Mouse (Mus musculus) embryonic facial prominence, embryonic 11.5 days (tissue): ENCODE data around the gene Ifit1bl1. TPM values are rescaled to one million over a fixed set of nuclear protein-coding genes. Genes with fewer than 3 reads are reported as not detected.

Experiments
- ATAC-seq: fragments of 200-750 bp; cut with Nextera tagmentation; replicated peaks from 2 replicates; pipeline ENCODE4 v1.8.0; 2017; ENCODE audit warnings: low read depth; ENCODE audit not compliant: insufficient number of reproducible peaks, low FRiP score, low TSS enrichment
- DNase-seq: peaks from one replicate; pipeline ENCODE4 v3.0.0-alpha.2; 2015; ENCODE audit warnings: low spot score
- H3K27ac ChIP-seq: fragments of 300-500 bp; sonication (generic); replicated peaks from 2 replicates; pipeline ENCODE4 v1.5.1; 2014; ENCODE audit warnings: mild to moderate bottlenecking, low read depth, low read length, control low read depth
- H3K27me3 ChIP-seq: fragments of 300-500 bp; sonication (generic); 2 replicates; pipeline ENCODE4 v1.6.1; 2014; ENCODE audit warnings: mild to moderate bottlenecking, low read length, moderate library complexity, mixed read lengths; ENCODE audit not compliant: control insufficient read depth, insufficient read depth
- H3K36me3 ChIP-seq: fragments of 300-500 bp; sonication (generic); replicated peaks from 2 replicates; pipeline ENCODE4 v1.6.1; 2014; ENCODE audit warnings: low read depth, mild to moderate bottlenecking, low read length, moderate library complexity, mixed read lengths; ENCODE audit not compliant: control insufficient read depth, insufficient read depth
- H3K4me1 ChIP-seq: fragments of 300-500 bp; sonication (generic); 2 replicates; pipeline ENCODE4 v1.6.1; 2014; ENCODE audit warnings: low read length, mixed read lengths; ENCODE audit not compliant: control insufficient read depth, insufficient read depth
- H3K4me2 ChIP-seq: fragments of 300-500 bp; sonication (generic); 2 replicates; pipeline ENCODE4 v1.6.1; 2014; ENCODE audit warnings: low read depth, mild to moderate bottlenecking, control low read depth, low read length, moderate library complexity
- H3K4me3 ChIP-seq: fragments of 300-500 bp; sonication (generic); 2 replicates; pipeline ENCODE4 v1.5.1; 2014; ENCODE audit warnings: low read depth, low read length, control low read depth
- H3K9ac ChIP-seq: fragments of 300-500 bp; sonication (generic); replicated peaks from 2 replicates; pipeline ENCODE4 v1.6.1; 2014; ENCODE audit warnings: mild to moderate bottlenecking, control low read depth, low read length
- H3K9me3 ChIP-seq: fragments of 300-500 bp; sonication (generic); replicated peaks from 2 replicates; pipeline ENCODE4 v1.6.1; 2016; ENCODE audit warnings: mild to moderate bottlenecking, low read length, inconsistent platforms, mixed read lengths; ENCODE audit not compliant: control insufficient read depth
- WGBS: fragments of 180-500 bp; shearing (Covaris S2); extraction: QIAGEN DNeasy Blood & Tissue Kit; methylation state at CpG from one replicate; pipeline ENCODE4 v1.1.7; 2014; 5-methylcytosine and 5-hydroxymethylcytosine counted together
- polyA plus RNA-seq: library from polyadenylated mRNA; unstranded; fragments of >200 nt; fragmentation: Nextera tagmentation; extraction: Ambion mirVana; gene quantifications from 2 replicates; pipeline ENCODE4 v1.2.1, GENCODE M21; 2014

Ifit1bl1 gene
- polyA plus RNA-seq, 1 experiment from 2014 or later, result not detected

DNA sequence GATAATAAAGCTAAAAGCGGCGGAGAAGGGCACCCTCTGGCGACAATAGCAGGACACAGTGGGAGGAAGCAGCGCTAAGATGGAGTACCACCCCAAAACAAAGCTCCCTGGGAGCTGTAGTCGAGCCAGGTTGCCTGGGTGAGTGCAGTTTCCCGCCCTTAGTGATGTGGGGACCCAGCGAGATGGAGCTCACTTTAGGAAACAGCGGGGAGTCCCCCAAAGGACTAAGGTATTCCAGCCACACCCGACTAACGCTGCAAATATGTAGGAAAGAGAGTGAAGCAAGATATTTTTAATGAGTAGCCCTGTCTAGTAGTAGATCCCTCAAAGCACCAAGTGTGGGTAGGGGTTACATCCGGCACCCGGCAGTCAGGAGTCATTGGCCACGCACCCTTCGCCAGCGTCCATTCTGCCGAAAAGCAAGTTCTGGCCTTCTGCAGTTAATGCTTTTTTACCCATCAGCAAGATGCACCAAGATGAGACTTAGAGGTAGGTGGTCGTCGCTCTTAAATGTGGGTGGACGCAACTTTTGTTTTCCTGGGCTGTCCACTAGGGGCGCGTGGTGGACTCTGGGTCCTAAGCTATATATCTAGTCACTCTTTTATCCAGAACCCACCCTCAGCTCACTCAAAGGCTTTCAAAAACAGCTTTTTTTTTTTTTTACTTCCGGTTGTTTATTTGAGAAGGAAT is 51.1 kb downstream of the Ifit1bl1 start, which contains the start of gene Ifit2:
Gene Ifit2, plus strand, starts transcription at position 161 of the 690 bp plus-strand sequence.
- Histone ChIP-seq H3K4me3 (peak within 1 kb of the TSS; percentile 50), H3K27ac (no peak within 1 kb of the TSS), H3K9ac (peak within 1 kb of the TSS; percentile 49), H3K36me3 (no peaks in the 10 kb centered on the region), H3K27me3 (no peaks in the 10 kb centered on the region), H3K4me1 (no peaks in the 10 kb centered on the region; the same call in 1 of the 2 replicates), H3K4me2 (peak within 1 kb of the TSS; percentile 51), H3K9me3 (no peaks in the 10 kb centered on the region)
- DNase-seq, result peak; percentile 85
- WGBS, result under 1% methylated on average over 22 of the region's 22 CpGs
- peak; percentile 93 for ATAC-seq

GRCm38 (mm10) chr19:34550205-34550533 is 51.6 kb downstream of the Ifit1bl1 start:
- Histone ChIP-seq H3K36me3 (no peaks in the 10 kb centered on the region), H3K4me2 (peak overlapping the region; percentile 51), H3K27me3 (no peaks in the 10 kb centered on the region), H3K4me3 (peak overlapping the region; percentile 50), H3K9ac (0 out of 2 replicates have a peak overlapping the region, but pooled peaks have one; percentile 32), H3K9me3 (no peaks in the 10 kb centered on the region), H3K4me1 (no peaks in the 10 kb centered on the region; the same call in 1 of the 2 replicates), H3K27ac (no peak overlapping the region)
- 41% methylated on average over 4 of the region's 4 CpGs for WGBS
- ATAC-seq, result no peak
- no peak for DNase-seq

DNA sequence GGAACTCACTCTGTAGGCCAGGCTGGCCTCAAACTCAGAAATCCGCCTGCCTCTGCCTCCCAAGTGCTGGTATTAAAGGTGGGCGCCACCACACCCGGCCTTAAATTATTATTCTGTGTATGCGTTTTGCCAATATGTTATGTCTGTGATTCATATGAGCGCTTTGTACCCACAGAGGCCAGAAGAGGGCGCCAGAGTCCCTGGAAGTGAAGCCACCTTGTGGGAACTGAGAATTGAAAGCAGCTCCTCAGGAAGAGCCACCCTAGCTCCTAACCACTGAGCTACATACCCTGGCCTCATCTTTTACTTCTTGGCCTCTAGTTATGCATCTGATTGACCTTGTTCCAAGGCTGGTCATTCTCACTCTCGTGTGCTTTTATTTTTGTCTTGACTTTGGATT is 53.8 kb downstream of the Ifit1bl1 start:
- DNase-seq (peak; percentile 80), ATAC-seq (no peak)
- Histone ChIP-seq H3K9me3 (no peaks in the 10 kb centered on the region), H3K9ac (no peak overlapping the region), H3K4me2 (no peak overlapping the region), H3K27me3 (no peaks in the 10 kb centered on the region), H3K4me1 (no peaks in the 10 kb centered on the region), H3K27ac (no peak overlapping the region), H3K4me3 (no peak overlapping the region), H3K36me3 (no peaks in the 10 kb centered on the region)
- WGBS, result 27% methylated on average over 7 of the region's 7 CpGs

DNA sequence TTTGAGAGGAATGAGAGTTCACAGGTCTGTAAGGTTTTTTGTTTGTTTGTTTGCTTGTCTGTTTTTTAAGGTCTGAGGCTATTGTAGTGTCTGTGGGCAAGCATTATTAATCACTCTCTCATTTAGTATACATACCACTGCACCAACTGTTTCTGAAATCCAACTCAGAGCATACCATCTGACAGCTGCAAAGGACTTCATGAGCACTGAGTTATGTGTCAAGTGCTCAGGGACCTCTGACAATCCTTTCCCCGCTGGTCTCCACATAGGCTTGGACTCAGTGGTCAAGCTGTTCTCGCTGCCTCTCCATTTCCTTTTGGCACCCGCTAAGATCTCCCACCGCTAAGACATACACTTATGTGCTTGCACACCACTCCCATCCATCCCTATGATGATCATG is 55.5 kb downstream of the Ifit1bl1 start:
- H3K4me1 ChIP-seq, result no peaks in the 10 kb centered on the region
- H3K4me2 ChIP-seq, result no peak overlapping the region
- 87% methylated on average over 4 of the region's 4 CpGs for WGBS
- no peak overlapping the region for H3K27ac ChIP-seq
- no peaks in the 10 kb centered on the region for H3K36me3 ChIP-seq
- H3K27me3 ChIP-seq, result no peaks in the 10 kb centered on the region
- no peak overlapping the region for H3K4me3 ChIP-seq
- DNase-seq, result no peak
- H3K9me3 ChIP-seq, result no peaks in the 10 kb centered on the region
- no peak for ATAC-seq
- no peak overlapping the region for H3K9ac ChIP-seq

Other genes with a start within 250 kb of the Ifit1bl1 start
- 1.1 and 2.3 TPM in 2 replicates for gene Ch25h, start 126.8 kb downstream of the Ifit1bl1 start, polyA plus RNA-seq
- gene Lipa, start 74.5 kb downstream of the Ifit1bl1 start, polyA plus RNA-seq, result 34.8 and 35.6 TPM in 2 replicates
- 12.2 and 12.5 TPM in 2 replicates for gene Ifit2, start 51.3 kb downstream of the Ifit1bl1 start, polyA plus RNA-seq
- gene Ifit3, start 18.4 kb downstream of the Ifit1bl1 start, polyA plus RNA-seq, result 0.20 and 0.49 TPM in 2 replicates
- gene Ifit3b, start 6.0 kb upstream of the Ifit1bl1 start, polyA plus RNA-seq, result 0.22 TPM in 1 of 2 replicates, not detected in the other
- gene Ifit1bl2, start 38.8 kb upstream of the Ifit1bl1 start, polyA plus RNA-seq, result 0.08 and 0.20 TPM in 2 replicates
- gene Ifit1, start 38.9 kb upstream of the Ifit1bl1 start, polyA plus RNA-seq, result 0.29 and 0.40 TPM in 2 replicates
- 1.1 and 1.4 TPM in 2 replicates for gene Slc16a12, start 145.3 kb upstream of the Ifit1bl1 start, polyA plus RNA-seq